Mouse (Mus musculus) thymus, adult 18-20 months (tissue): ENCODE data around the gene Tm9sf4.

Experiments
- DNase-seq, 2 experiments: peaks; one replicate each; pipeline ENCODE4 v3.0.0; 2022; ENCODE audit warnings: mixed read lengths in 2 of 2

Gene Tm9sf4

GRCm38 (mm10) chr2:153217826-153218340 lies 56.8 kb downstream of the Tm9sf4 start:
- DNase-seq: no peak

GRCm38 (mm10) chr2:153218516-153218915 lies 57.4 kb downstream of the Tm9sf4 start:
- DNase-seq: no peak

- DNase-seq: no peak
Observed at GRCm38 (mm10) chr2:153221620-153222019, 60.5 kb downstream of the Tm9sf4 start.

GRCm38 (mm10) chr2:153222130-153222529 lies 61.0 kb downstream of the Tm9sf4 start:
- no peak for DNase-seq

GRCm38 (mm10) chr2:153222566-153222965 lies 61.5 kb downstream of the Tm9sf4 start:
- no peak for DNase-seq

- DNase-seq: peak; percentile 66 to 70
Observed at GRCm38 (mm10) chr2:153224946-153225594, 64.0 kb downstream of the Tm9sf4 start, which contains the start of gene Tspyl3. Gene Tspyl3 (minus strand): TSS chr2:153225441.

- DNase-seq: no peak
Observed at GRCm38 (mm10) chr2:153225595-153225953, 64.5 kb downstream of the Tm9sf4 start.

GRCm38 (mm10) chr2:153227959-153228358 lies 66.9 kb downstream of the Tm9sf4 start:
- no peak for DNase-seq

- DNase-seq: no peak
Observed at GRCm38 (mm10) chr2:153228523-153228922, 67.4 kb downstream of the Tm9sf4 start.

- DNase-seq: no peak
Observed at GRCm38 (mm10) chr2:153237193-153237592, 76.1 kb downstream of the Tm9sf4 start.

GRCm38 (mm10) chr2:153237891-153238290 lies 76.8 kb downstream of the Tm9sf4 start:
- DNase-seq: no peak

GRCm38 (mm10) chr2:153238406-153238805 lies 77.3 kb downstream of the Tm9sf4 start:
- DNase-seq: no peak

- DNase-seq: no peak
Observed at GRCm38 (mm10) chr2:153239021-153239859, 78.1 kb downstream of the Tm9sf4 start.

GRCm38 (mm10) chr2:153239860-153240480 lies 78.9 kb downstream of the Tm9sf4 start:
- DNase-seq: no peak

GRCm38 (mm10) chr2:153240701-153241235 lies 79.7 kb downstream of the Tm9sf4 start:
- peak; percentile 38 to 61 for DNase-seq

- DNase-seq: peak; percentile 87 to 88
Observed at GRCm38 (mm10) chr2:153241250-153242014, 80.3 kb downstream of the Tm9sf4 start, which contains the start of the genes Plagl2 and Pofut1. Gene Plagl2 (minus strand): TSS chr2:153241426. Gene Pofut1 (plus strand): TSS chr2:153241533.

GRCm38 (mm10) chr2:153242156-153242555 lies 81.1 kb downstream of the Tm9sf4 start:
- no peak for DNase-seq

- DNase-seq: no peak
Observed at GRCm38 (mm10) chr2:153249751-153250150, 88.6 kb downstream of the Tm9sf4 start.

GRCm38 (mm10) chr2:153256604-153257003 lies 95.5 kb downstream of the Tm9sf4 start:
- DNase-seq: no peak

GRCm38 (mm10) chr2:153259030-153259863 lies 98.1 kb downstream of the Tm9sf4 start:
- peak in 1 of 2 experiments; percentile 44 for DNase-seq
